Mouse (Mus musculus): ENCODE measurements around the gene Foxo3.

Gene Foxo3

DNA sequence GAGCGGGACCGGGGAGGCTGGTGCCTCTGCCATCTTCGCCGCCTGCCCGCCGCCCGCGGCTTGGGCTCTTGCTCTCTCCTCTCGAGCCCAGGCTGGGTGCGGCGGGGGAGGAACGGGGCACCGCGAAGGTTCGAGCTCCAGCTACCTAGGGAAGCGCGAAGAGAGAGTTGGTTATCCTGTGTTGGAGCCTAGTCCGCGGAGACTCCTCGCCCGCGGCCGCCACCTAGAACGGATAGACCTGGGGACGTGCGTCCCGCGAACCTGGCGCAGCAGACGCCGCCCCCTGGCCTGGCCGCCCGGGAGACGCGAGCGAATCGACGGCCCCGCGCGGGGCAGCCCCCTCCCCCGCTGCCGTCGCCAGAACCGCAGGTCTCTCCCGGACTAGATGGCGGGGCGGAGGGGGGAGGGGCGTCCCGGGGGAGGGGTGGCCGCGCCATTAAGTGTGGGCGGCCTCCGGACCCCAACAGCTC lies 1.1 kb downstream of the Foxo3 start:
- DNase-seq (ENCODE audit: low spot score in 2 of 2) = peak in 1 of 2 experiments; percentile 52

DNA sequence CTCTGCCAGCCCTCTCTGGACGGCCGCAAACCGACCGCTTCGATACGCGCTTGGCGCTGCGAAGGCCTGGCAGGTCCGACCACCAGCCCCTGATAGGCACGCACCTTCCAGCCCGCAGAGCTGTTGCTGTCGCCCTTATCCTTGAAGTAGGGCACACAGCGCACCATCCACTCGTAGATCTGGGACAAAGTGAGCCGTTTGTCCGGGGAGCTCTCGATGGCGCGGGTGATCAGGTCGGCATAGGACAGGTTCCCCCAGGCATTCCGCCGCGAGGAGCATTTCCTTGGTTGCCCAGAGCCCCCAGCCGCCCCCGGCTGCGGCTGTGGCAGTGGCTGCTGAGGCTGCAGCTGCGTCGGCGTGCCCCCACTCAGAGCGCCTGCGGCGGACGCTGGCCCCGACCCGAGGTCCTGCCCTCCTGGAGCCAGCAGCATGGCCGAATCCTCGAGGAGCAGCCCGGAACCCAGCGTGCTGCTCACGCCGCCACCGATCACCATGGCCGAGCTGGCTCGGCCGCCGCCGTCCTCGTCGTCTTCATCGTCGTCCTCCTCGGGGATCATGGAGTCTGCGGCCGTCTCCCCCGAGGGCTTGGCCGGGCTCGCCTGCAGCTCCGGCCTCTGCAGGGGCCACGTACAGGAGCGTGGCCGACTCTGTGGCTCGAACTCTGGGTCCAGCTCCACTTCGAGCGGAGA lies 1.7 kb downstream of the Foxo3 start:
- peak in 1 of 2 experiments; percentile 27 for DNase-seq (ENCODE audit: low spot score in 2 of 2)

DNA sequence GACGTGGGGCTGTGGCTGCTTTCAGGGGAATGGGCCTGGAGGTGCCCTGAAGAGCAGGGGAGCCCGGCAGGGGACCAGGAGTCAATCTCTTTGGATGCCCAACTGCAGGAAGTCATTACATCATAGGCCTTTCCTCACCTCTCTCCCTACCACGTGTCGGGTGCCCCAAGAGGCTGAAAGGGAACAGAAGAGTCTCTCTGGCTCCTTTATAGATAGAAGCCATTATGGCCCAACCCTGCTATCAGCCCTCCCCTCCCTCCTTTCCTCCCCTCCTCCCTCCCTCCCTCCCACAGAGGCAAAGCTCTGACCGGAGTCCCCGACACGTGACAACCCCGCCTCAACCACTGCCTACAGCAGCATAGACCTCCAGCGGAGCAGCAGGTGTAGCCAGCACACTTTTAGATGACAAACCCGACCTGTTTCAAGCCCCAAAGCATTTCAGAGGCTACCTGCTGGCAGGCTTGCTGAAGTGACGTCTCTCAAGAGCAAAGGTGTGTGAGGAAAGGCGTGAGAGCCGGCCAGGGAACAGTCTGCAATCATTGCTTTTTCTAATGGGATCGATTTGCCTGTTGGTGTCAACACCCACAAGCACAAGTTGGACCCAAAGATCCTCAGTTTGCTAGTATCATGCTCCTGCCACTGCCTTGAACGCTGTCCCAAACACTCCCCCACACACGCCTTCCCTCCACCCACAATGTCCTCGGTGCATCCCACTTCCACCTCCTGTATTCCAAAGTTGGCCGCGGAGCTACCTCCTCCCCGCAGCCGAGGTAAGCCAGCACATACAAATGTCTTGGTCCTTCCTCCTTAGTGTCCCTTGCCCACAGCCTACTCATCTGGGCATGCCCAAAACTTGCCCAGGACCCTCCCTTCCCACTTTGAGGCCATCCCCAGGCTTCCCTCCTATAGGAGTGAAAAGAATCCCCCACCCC lies 2.5 kb downstream of the Foxo3 start:
- no peak for DNase-seq (ENCODE audit: low spot score in 2 of 2)

GRCm38 (mm10) chr10:42273403-42273759 lies 3.2 kb downstream of the Foxo3 start:
- no peak for DNase-seq (ENCODE audit: low spot score in 2 of 2)

GRCm38 (mm10) chr10:42271454-42272230 lies 4.9 kb downstream of the Foxo3 start:
- no peak for DNase-seq (ENCODE audit: low spot score in 2 of 2)

DNA sequence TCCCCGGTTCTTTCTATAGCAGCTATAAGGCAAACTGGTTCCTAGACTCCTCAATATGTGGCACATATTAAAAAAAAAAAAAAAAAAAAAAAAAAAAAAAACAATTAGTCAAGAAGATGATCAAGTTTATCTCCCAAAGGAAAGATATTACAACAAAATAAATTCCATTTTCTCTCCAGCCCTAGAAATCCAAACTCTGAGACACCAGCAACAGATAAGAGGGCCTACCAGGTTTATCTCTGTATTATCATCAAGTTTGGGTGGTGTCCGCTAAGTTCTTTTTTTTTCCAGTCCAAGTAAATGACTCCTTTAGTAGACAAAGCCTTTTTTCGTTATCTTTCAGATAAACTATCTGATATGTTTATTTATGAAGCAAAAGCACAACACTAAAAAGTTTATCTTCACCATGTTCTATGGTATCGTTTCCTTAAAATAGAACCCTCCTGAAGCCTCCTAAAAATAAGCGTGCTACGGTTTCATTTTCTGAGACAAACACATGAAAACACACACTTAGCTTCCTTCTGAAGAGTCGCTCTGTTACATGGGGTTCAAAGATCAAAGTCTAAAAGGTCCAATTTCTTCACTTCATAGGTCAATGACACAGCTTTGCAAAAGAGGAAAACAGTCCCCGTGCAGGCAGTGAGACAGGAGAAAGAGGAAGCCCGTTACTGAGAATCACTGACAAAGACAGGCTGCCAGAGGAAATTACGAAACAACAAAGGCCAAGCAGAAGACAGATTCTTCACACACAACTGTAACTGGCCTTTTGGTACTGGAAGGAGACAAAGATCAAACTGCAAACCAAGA lies 6.1 kb downstream of the Foxo3 start:
- no peak for DNase-seq (ENCODE audit: low spot score in 2 of 2)

- no peak for DNase-seq (ENCODE audit: low spot score in 2 of 2)
These were observed 7.1 kb downstream of the Foxo3 start for GRCm38 (mm10) chr10:42269281-42270025.

- no peak for DNase-seq (ENCODE audit: low spot score in 2 of 2)
These were observed 8.6 kb downstream of the Foxo3 start for GRCm38 (mm10) chr10:42267811-42268545.

DNA sequence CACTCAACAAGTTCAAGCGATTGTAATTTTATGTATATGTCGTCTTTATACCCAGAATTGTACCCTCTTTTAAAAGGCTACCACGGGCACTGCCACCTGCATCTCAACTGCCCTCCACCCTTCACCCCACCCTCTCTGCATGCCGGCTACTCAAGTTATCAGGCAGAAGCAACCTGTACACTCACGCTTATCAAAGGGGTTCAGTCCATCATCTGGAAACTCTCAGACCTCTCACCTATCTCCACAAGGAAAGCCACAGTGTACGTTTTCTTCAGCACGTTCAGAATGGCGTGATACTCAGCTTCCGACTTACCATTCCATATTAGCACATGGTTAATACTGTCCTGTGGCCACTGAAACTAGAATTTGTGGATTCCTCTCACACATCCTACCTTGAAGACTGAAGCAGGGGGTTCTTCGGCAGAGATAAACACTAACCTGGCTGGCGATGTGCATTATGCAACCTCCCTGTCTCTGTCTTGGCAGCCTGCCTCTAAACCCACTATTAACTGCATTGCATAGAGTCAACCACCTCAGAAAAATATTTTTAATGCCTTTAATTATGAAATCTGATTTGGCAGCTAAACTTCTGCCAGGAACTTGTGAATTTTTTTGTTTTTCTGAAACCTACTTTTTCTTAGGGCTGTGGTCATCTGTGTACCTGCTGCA lies 11.4 kb downstream of the Foxo3 start:
- DNase-seq (ENCODE audit: low spot score in 2 of 2) = no peak

DNA sequence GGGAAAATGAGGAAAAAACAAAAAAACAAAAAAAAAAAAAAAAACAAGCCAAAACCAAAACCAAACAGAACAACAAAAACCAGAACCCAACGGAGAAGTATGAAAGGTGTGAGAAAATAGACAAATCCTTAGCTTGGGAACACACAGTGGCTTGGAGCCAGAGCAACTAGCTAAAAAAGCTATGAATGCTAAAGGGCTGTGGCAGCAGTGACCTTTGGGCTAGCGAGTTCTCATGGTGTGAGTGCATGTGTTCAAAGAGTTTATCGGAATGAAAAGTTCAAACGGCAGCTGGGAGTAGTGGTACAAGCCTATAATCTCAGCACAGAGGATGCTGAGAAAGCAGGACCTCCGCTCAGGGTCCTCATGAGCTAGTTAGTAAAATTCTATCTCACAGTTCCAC lies 12.4 kb downstream of the Foxo3 start:
- no peak for DNase-seq (ENCODE audit: low spot score in 2 of 2)

DNA sequence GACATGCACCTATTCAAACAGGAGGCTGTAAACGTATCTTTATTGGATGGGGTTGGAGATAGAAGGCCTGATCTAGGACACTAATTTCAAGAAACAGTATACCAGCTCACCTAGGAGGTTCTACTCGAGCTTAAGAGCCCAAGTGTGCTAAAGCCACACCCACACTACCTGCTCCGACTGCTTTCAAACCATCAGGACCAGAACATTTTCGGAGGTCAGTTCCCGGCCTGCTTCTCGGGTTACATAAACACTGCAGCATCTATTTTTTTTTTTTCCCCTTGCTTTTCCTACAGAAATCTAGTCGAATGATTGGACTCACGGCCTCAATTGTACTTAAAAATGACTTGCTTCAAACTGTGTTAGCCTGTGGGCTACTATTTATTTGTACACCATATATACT lies 12.9 kb downstream of the Foxo3 start:
- DNase-seq (ENCODE audit: low spot score in 2 of 2) = no peak

DNA sequence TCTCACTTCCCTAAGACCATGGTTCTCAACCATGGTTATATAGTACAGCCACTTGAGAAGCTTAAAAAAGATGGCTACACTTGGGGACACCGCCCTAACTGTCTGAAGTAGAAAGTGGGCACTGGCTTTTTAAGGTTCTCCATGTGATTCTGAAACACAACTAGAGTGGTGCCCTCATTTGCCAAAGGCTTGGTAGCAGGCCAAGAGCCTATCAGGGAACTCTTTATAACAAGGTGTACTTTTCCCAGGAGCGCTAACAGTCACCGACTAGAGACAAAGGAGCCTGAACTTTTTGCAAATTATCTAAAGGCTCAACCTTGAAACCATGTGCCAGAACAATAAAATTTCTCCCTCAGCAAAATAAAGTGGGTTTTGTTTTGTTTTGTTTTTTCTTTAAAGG lies 14.5 kb downstream of the Foxo3 start:
- DNase-seq (ENCODE audit: low spot score in 2 of 2) = no peak

GRCm38 (mm10) chr10:42261103-42261502 lies 15.5 kb downstream of the Foxo3 start:
- DNase-seq (ENCODE audit: low spot score in 2 of 2) = no peak

DNA sequence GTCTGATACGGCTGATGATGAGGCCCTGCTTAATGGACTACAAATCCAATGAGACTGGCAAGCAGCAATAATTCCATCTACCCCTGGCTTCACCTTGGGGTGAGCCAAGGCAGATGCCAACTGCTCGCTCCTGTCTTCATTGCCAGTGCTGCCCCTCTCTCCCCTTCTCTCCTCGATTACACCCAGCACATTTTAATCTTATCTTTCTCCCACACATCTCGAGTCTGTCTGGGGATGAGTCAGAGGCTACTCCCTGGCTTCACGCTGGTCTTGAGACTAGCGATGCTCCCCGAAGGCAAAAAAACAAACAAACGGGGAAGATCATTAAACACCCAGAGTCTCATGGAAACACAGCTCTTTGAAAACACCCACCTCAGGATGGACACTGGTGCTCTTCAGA lies 16.0 kb downstream of the Foxo3 start:
- DNase-seq (ENCODE audit: low spot score in 2 of 2) = no peak

DNA sequence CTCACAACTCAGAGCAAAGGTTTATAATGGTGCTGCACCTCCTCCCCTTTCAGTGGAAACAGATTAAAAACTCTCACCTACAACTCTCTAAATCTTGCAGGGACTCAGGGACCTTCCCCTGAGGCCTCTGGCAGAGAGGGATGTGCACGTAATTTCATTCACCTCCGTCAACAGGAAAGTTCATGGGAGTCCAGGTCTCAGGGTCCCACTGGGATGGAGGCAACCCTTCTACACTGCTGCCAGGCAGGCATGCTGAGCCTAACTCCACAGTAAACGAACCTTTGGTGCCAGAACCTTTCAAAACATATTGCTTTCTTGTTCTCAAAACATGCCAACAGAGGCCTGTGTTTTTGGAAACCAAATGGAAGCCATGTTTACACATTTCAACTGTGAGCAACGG lies 17.0 kb downstream of the Foxo3 start:
- DNase-seq (ENCODE audit: low spot score in 2 of 2) = no peak

GRCm38 (mm10) chr10:42257985-42258384 lies 18.6 kb downstream of the Foxo3 start:
- no peak for DNase-seq (ENCODE audit: low spot score in 2 of 2)

DNA sequence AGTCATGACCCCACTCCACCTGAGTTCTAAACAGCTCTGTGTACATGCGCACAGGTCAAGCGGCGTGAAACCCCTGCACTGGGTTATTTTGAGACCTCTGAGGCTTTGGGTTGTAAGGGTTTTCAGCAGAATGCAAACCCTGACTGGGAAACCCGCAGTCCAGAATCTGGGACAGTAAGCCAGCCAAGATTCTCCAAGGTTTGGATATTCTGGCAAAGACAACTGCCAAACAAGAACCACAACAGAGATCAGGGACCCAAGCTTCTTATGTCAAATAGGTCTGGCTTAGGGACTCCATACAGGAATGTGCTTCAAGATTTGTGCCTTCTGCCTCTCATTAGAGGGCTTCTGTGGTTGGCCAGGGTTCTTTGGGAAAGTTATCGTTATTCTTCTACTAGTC lies 21.8 kb downstream of the Foxo3 start:
- no peak for DNase-seq (ENCODE audit: low spot score in 2 of 2)

DNA sequence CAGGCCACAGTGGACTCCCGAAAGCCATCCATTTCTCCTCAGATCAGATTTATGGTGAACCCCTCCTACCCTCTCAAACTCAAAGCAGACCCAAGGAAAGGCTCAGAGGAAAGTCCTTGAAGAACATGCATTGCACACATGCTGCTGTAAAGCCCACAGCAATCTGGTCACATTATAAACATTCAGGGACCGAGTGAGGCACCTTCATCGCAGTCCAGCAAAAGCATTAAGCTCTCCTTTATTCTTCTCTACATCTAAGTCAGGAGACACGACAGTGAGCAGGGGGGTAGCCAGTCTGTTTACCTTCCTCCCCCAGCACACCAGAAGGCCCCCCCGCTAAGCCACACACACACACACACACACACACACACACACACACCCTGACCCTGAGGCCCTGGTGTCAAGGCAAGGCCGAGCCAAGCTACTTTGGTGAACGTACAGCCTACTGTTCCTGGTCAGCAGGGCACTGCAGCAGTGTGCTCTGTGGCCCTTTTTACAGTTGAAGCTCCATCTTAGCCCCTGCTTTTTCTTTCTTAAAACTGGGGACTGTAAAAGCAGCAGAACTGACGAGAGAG lies 24.7 kb downstream of the Foxo3 start:
- DNase-seq (ENCODE audit: low spot score in 2 of 2) = no peak

- peak in 1 of 2 experiments; percentile 54 for DNase-seq (ENCODE audit: low spot score in 2 of 2)
These were observed 25.4 kb downstream of the Foxo3 start for GRCm38 (mm10) chr10:42251203-42251602.
